Mouse (Mus musculus): ENCODE measurements around the gene Tlr5.

The Tlr5 gene

DNA sequence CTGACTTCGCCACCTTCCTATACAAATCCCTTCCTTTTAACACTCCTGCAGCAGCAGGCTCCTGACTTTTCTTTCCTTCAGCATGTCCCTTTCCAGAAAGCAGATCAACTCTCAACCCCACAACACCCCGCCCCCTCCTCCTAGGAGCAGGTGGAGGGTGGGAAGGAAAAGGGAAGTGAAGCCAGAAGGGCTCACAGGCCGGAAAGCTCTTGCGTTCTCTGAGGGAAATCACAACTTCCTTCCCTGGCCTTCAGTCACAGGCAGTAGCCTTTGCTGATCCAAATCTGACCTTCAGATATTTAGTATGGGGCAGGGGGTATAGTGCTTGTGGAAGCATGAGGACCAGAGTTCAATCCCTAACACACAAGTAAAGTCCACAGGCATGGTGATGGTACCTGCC lies 921 bp upstream of the Tlr5 start:
- DNase-seq (ENCODE audit: low spot score) = no peak

GRCm38 (mm10) chr1:182955047-182955620 lies 546 bp downstream of the Tlr5 start:
- no peak for DNase-seq (ENCODE audit: low spot score)

- no peak for DNase-seq (ENCODE audit: low spot score)
Observed at GRCm38 (mm10) chr1:182956186-182956960, 1.8 kb downstream of the Tlr5 start.

GRCm38 (mm10) chr1:182957001-182957757 lies 2.6 kb downstream of the Tlr5 start:
- no peak for DNase-seq (ENCODE audit: low spot score)

DNA sequence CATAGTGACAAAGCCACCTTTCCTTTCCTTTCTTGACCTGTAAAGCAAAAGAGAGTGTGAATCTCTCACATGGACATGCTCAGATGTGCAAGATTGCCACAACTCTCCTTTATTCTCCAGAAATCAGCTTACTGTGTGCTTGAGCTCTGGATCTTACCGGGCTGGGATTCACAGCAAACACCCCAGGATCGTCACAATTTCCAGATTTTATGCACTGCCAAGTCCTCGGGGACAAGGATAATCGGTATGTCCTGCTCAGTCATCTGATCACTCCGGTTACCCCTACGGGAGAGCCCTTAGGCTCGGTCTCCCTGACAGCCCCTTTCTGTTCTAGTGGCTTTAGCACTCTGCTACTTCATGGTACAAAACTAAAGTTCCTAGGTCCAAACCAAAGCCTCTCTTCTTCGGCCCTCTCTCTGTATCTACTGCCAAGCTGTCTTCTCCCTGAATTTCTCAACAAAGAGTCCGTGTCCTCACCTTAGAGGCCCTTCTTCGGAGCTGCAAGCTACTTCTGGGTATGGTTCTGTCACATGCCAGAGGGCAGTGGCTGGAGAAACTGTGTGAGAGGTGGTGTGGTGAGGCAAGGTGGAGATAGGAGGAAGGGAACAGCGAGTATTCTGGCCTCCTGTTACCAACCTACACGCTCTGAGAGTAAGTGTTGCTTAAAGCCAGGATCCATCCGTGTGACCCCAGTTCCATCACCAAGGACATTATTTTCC lies 3.4 kb downstream of the Tlr5 start:
- DNase-seq (ENCODE audit: low spot score) = no peak

DNA sequence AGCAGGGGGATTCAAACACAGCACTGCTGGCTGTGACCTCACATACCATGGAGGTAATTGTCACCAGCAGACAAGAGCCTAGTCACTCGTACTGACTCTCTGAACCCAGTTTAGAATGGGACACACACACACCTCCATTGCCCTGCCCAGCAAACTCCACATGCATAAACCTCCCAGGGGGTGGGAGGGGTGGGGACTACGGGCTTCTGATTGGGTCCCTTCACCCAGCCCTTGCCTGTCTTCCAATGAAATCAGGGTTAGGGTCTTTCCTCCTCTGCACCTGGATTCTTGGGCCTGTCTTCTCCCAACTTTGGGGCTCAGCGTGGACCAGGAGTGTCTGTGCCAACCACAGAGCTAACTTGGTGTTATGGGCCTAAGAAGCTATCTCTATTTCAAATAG lies 4.2 kb downstream of the Tlr5 start:
- no peak for DNase-seq (ENCODE audit: low spot score)

GRCm38 (mm10) chr1:182959251-182959691 lies 4.7 kb downstream of the Tlr5 start:
- no peak for DNase-seq (ENCODE audit: low spot score)

- peak; percentile 77 for DNase-seq (ENCODE audit: low spot score)
Observed at GRCm38 (mm10) chr1:182959811-182960455, 5.3 kb downstream of the Tlr5 start.

DNA sequence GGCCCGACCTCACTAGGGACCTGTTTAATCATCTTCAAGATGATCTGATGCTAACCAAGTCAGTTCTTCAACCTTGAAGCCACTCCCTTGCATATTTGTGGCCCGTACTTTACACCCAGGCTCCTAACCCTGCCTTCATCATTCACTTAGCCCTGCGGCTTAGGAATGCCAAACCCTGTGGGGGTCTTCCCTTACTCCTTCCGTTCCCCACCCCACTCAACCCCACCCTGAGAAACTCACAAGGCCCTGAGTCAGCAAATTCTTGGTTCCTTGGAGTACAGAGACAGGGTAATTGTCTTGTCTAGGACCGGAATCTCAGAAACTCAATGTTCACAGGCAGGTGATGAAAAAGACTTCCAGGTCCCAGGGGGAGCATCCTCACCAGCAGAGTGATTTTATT lies 6.5 kb downstream of the Tlr5 start:
- no peak for DNase-seq (ENCODE audit: low spot score)

- no peak for DNase-seq (ENCODE audit: low spot score)
Observed at GRCm38 (mm10) chr1:182963329-182963728, 8.7 kb downstream of the Tlr5 start.

GRCm38 (mm10) chr1:182964855-182965466 lies 10.4 kb downstream of the Tlr5 start:
- no peak for DNase-seq (ENCODE audit: low spot score)

DNA sequence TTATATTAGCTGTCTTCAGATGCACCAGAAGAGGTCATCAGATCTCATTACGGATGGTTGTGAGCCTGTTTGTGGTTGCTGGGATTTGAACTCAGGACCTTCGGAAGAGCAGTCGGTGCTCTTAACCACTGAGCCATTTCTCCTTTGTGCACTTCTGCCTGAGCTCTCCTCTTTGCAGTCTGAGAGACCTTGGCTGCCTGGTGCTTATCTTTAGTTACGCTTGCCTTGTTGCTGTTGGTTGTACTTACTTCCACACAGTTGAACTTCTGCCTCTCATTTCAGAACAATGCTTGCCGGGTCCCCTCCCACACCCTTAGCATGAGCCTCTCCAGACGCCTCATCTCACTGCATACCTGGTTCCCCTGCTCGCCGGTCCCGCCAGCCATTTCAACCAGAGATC lies 14.1 kb downstream of the Tlr5 start:
- no peak for DNase-seq (ENCODE audit: low spot score)

GRCm38 (mm10) chr1:182972240-182972639 lies 17.7 kb downstream of the Tlr5 start:
- DNase-seq (ENCODE audit: low spot score) = no peak

DNA sequence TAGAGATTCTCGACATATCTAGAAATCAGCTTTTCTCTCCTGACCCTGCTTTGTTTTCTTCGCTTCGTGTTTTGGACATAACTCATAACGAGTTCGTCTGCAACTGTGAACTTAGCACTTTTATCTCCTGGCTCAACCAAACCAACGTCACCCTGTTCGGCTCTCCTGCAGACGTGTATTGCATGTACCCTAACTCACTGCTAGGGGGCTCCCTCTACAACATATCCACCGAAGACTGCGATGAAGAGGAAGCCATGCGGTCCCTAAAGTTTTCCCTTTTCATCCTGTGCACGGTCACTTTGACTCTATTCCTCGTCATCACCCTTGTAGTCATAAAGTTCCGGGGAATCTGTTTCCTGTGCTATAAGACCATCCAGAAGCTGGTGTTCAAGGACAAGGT lies 20.2 kb downstream of the Tlr5 start:
- DNase-seq (ENCODE audit: low spot score) = no peak

GRCm38 (mm10) chr1:182980702-182981101 lies 26.1 kb downstream of the Tlr5 start:
- no peak for DNase-seq (ENCODE audit: low spot score)

- peak; percentile 85 for DNase-seq (ENCODE audit: low spot score)
Observed at GRCm38 (mm10) chr1:182982995-182983394, 28.4 kb downstream of the Tlr5 start.

DNA sequence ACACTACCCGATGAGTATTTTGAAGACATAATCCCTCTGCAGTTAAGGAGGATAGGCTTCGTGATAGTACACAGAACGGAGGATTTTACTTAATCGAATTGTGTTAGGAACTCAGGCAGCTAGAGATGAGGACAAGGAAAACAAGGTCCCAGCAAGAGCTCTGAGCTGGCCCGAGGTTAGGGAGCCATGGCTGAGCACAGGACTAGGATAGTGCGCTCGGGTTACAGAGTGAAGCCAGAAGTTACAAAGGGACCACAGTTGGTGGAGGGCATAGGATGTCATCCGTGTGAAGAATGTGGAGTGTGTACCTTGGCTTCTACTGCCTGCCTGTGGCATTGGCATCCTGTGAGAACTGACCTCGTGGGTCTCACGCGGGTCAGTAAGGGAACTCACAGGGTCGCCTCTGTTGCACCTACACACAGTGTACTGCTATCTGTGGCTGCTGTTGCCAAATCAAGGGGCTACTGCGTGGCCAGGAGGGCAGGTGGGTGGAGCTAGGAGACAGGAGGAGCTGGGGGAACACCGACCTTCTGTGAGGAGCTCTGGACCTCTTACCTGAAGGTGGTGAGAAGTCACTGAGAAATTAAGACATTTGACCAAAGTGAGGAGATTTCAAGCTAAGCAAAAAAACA lies 29.0 kb downstream of the Tlr5 start:
- no peak for DNase-seq (ENCODE audit: low spot score)

DNA sequence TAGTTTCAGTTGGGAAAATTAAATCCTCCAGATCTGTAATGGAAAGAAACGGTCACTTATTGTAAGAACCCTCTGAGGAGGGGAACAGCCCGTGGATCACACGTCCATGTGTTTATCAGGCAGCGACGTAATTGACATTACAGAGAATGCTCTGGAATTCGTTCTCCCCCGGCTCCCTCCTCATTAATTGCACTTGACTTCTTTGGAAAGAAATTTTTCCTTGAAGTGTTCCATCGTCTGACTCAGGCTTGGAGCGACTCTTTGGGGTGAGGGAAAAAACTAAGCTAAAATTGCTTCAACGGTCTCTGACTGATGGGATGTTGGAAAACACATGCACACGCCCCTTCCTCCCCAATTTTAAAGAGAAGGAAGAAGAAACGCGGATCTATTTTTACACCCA lies 31.7 kb downstream of the Tlr5 start:
- no peak for DNase-seq (ENCODE audit: low spot score)

- DNase-seq (ENCODE audit: low spot score) = no peak
Observed at GRCm38 (mm10) chr1:182986750-182987149, 32.2 kb downstream of the Tlr5 start.

- DNase-seq (ENCODE audit: low spot score) = no peak
Observed at GRCm38 (mm10) chr1:182987801-182988200, 33.2 kb downstream of the Tlr5 start.

DNA sequence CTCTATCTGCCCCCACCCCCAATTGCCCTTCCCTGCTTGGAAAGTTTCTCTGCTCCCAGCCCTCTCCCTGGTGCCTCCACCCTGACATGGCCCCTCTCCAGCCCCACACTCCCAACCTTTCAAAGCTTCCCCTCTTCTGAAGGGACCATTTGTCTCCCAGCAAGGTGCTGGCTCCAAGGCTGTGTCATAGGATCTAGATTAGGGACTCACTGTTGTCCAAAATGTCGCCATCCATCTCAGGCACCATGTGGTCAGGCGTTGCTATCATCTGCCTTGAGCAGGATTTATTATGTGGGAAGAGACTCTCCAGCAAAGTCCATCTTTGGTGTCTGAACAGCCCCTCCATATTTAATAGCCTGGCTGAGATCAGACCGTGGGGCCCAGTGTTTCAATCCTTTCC lies 34.1 kb downstream of the Tlr5 start:
- DNase-seq (ENCODE audit: low spot score) = no peak

All from testis, postnatal 14 days (tissue).